Mouse (Mus musculus): Measurements from ENCODE around the gene Ilf3.

DNA sequence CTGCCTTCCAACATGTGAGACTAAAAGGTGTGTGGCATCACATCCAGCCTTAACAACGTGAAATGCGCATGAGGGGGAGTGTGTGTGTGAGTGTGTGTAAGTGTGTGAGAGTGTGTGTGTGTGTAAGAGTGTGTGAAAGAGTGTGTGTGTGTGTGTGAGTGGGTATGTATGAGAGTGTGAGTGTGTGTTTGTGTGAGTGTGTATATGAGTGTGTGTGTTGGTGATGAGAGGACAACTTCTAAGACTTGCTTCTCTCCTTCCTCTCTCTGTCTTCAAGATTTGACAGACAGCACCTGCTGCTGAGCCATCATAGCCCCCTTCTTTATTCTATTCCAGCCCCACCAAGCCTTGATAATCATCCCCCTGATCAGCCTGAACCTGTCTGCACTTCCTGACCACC, 72.2 kb downstream of the Ilf3 start:
- TF ChIP-seq GATA1 (IDR thresholded peaks at IDR 0.05; ENCODE audit: borderline replicate concordance, low read length) (no peak), FLI1 (IDR thresholded peaks at IDR 0.05; ENCODE audit: low read length) (no peak)

All from megakaryocyte, embryonic 14.5 days (primary cell).